Mouse (Mus musculus) testis, adult 2 months (tissue): ENCODE results near the gene Tle6. TPM values are rescaled to one million over a fixed set of nuclear protein-coding genes. Genes with fewer than 3 reads are reported as not detected.
A peak's percentile ranks its signal among the peaks of the same experiment; 100 is the strongest.

ENCODE experiments used
- H3K27ac ChIP-seq: fragments of 200-500 bp; 2 replicates; pipeline ENCODE4 v1.5.1; 2012; ENCODE audit warnings: low read depth, low read length; ENCODE audit not compliant: control insufficient read depth, insufficient read depth
- H3K27me3 ChIP-seq: fragments of 200-500 bp; 2 replicates; pipeline ENCODE4 v1.6.1; 2012; ENCODE audit warnings: mild to moderate bottlenecking, low read length, moderate library complexity; ENCODE audit not compliant: control insufficient read depth, insufficient read depth
- H3K36me3 ChIP-seq: fragments of 200-500 bp; 2 replicates; pipeline ENCODE4 v1.6.1; 2012; ENCODE audit warnings: mild to moderate bottlenecking, low read length; ENCODE audit not compliant: control insufficient read depth, insufficient read depth
- H3K4me1 ChIP-seq: fragments of 200-500 bp; 2 replicates; pipeline ENCODE4 v1.6.1; 2012; ENCODE audit warnings: low read length; ENCODE audit not compliant: control insufficient read depth, insufficient read depth
- H3K4me3 ChIP-seq: fragments of 200-500 bp; 2 replicates; pipeline ENCODE4 v1.5.1; 2012; ENCODE audit warnings: low read depth, mild to moderate bottlenecking, low read length, moderate library complexity, mixed read lengths; ENCODE audit not compliant: control insufficient read depth
- CTCF ChIP-seq: fragments of 200-500 bp; IDR thresholded peaks from 2 replicates; pipeline ENCODE4 v1.5.1; 2012; ENCODE audit warnings: low read depth, mild to moderate bottlenecking, inconsistent platforms, low read length, moderate library complexity; ENCODE audit not compliant: control insufficient read depth, insufficient read depth, insufficient replicate concordance
- POLR2A ChIP-seq: fragments of 200-500 bp; IDR thresholded peaks from 2 replicates; pipeline ENCODE4 v1.6.1; 2012; ENCODE audit warnings: low read depth, mild to moderate bottlenecking, inconsistent platforms, low read length, moderate library complexity; ENCODE audit not compliant: control insufficient read depth
- polyA plus RNA-seq: library from polyadenylated mRNA; depleted of rRNA; stranded (reverse); fragments of >200 nt; gene quantifications from 2 replicates; pipeline ENCODE4 v1.2.3, GENCODE M21; 2012

The Tle6 gene
- polyA plus RNA-seq, 1 experiment, result 16.9 TPM

GRCm38 (mm10) chr10:81546332-81546731 is 54.5 kb downstream of the Tle6 start:
- Histone ChIP-seq H3K27ac (no peak overlapping the region), H3K36me3 (no peaks in the 10 kb centered on the region), H3K27me3 (no peaks in the 10 kb centered on the region), H3K4me1 (peaks cover 10% of the 10 kb centered on the region), H3K4me3 (no peak overlapping the region)
- no peak for TF ChIP-seq CTCF

- peaks cover 9% of the 10 kb centered on the region for H3K4me1 ChIP-seq
- peak within 1 kb of the TSS; percentile 86 for H3K27ac ChIP-seq
These were observed 55.6 kb downstream of the Tle6 start, which contains the start of gene Gna11 for GRCm38 (mm10) chr10:81545161-81545747. Gene Gna11 (minus strand): TSS chr10:81545190.

GRCm38 (mm10) chr10:81544296-81545160 is 56.3 kb downstream of the Tle6 start:
- H3K36me3 ChIP-seq, result no peaks in the 10 kb centered on the region
- no peaks in the 10 kb centered on the region for H3K27me3 ChIP-seq
- H3K4me3 ChIP-seq, result peak overlapping the region; percentile 86
- H3K27ac ChIP-seq, result peak overlapping the region; percentile 86
- no peak for TF ChIP-seq CTCF
- TF ChIP-seq POLR2A, result no peak; the same call in 1 of the 2 replicates
- H3K4me1 ChIP-seq, result peaks cover 9% of the 10 kb centered on the region

More at GRCm38 (mm10) chr10:81545161-81545747, 55.6 kb downstream of the Tle6 start, which contains the start of gene Gna11:
- Histone ChIP-seq H3K36me3 (no peaks in the 10 kb centered on the region), H3K4me3 (peak within 1 kb of the TSS; percentile 86), H3K27me3 (no peaks in the 10 kb centered on the region)
- TF ChIP-seq POLR2A, result peak; percentile 44; the same call in 1 of the 2 replicates
- TF ChIP-seq CTCF, result no peak

- no peak for TF ChIP-seq CTCF
- TF ChIP-seq POLR2A, result no peak
- H3K36me3 ChIP-seq, result no peaks in the 10 kb centered on the region
- H3K4me3 ChIP-seq, result peak overlapping the region; percentile 86; the same call in 1 of the 2 replicates
- no peak overlapping the region for H3K27ac ChIP-seq
- peaks cover 9% of the 10 kb centered on the region for H3K4me1 ChIP-seq
- no peaks in the 10 kb centered on the region for H3K27me3 ChIP-seq
These were observed 57.2 kb downstream of the Tle6 start for GRCm38 (mm10) chr10:81543633-81544032.

GRCm38 (mm10) chr10:81542727-81543460 is 58.0 kb downstream of the Tle6 start:
- Histone ChIP-seq H3K27ac (no peak overlapping the region), H3K36me3 (no peaks in the 10 kb centered on the region), H3K27me3 (no peaks in the 10 kb centered on the region), H3K4me1 (peaks cover 9% of the 10 kb centered on the region), H3K4me3 (no peak overlapping the region)
- TF ChIP-seq POLR2A, result no peak
- TF ChIP-seq CTCF, result no peak

- H3K36me3 ChIP-seq, result no peaks in the 10 kb centered on the region
These were observed 59.1 kb downstream of the Tle6 start for GRCm38 (mm10) chr10:81541803-81542202.

More at GRCm38 (mm10) chr10:81541803-81542202, 59.1 kb downstream of the Tle6 start:
- no peak overlapping the region for H3K4me3 ChIP-seq
- H3K4me1 ChIP-seq, result peaks cover 9% of the 10 kb centered on the region
- no peaks in the 10 kb centered on the region for H3K27me3 ChIP-seq
- TF ChIP-seq CTCF, result no peak
- TF ChIP-seq POLR2A, result no peak
- H3K27ac ChIP-seq, result peak overlapping the region; percentile 36; the same call in 1 of the 2 replicates
